Mouse (Mus musculus): Measurements from ENCODE around the gene Trim9. TPM values are rescaled to one million over a fixed set of nuclear protein-coding genes. Genes with fewer than 3 reads are reported as not detected.

The Trim9 gene
- polyA plus RNA-seq, 1 experiment from 2014 or later: 0.43 TPM

DNA sequence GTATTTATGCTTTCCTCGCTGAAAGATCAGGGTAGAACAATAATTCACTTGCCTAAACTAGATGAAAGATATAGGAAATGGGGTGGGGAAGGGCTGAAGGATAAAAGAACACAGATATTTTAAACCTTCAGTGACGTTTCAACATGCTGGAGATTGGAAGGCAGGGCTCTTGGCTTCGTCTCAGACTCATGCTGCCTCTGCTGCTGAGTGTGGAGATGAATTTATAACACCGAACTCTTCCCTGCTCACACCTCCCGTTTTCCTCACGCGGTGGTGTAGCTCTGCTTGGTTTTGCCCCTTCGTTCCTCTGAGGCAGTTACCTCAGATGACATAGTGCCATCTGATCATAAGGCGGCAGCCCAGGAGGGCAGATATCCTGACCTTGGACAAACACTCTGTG lies 21.4 kb upstream of the Trim9 start:
- WGBS: 69% methylated on average over 9 of the region's 9 CpGs
- no peak for TF ChIP-seq EP300 (IDR thresholded peaks at IDR 0.05)
- TF ChIP-seq CTCF (IDR thresholded peaks at IDR 0.05): no peak
- DNase-seq (ENCODE audit: low spot score): no peak

GRCm38 (mm10) chr12:70367326-70368248 lies 20.2 kb upstream of the Trim9 start:
- ATAC-seq: peak; percentile 84

More for the DNA sequence above, 21.4 kb upstream of the Trim9 start:
- Histone ChIP-seq H3K4me3 (ENCODE audit: low read depth, low read length) (no peak overlapping the region), H3K36me3 (ENCODE audit: insufficient read depth, low read length) (no peaks in the 10 kb centered on the region), H3K27me3 (replicated peaks; ENCODE audit: insufficient read depth, low read length) (no peaks in the 10 kb centered on the region), H3K9me3 (ENCODE audit: low read length) (no peaks in the 10 kb centered on the region), H3K4me2 (replicated peaks; ENCODE audit: low read depth, low read length) (no peak overlapping the region), H3K4me1 (ENCODE audit: insufficient read depth, low read depth, low read length) (no peaks in the 10 kb centered on the region), H3K9ac (replicated peaks; ENCODE audit: low read depth) (no peak overlapping the region), H3K27ac (ENCODE audit: low read length) (no peak overlapping the region)
- ATAC-seq: no peak

GRCm38 (mm10) chr12:70363016-70363415 lies 15.6 kb upstream of the Trim9 start:
- Histone ChIP-seq H3K27ac (ENCODE audit: low read length) (no peak overlapping the region), H3K4me1 (ENCODE audit: insufficient read depth, low read depth, low read length) (no peaks in the 10 kb centered on the region), H3K36me3 (ENCODE audit: insufficient read depth, low read length) (no peaks in the 10 kb centered on the region), H3K27me3 (replicated peaks; ENCODE audit: insufficient read depth, low read length) (no peaks in the 10 kb centered on the region), H3K9ac (replicated peaks; ENCODE audit: low read depth) (no peak overlapping the region), H3K4me3 (ENCODE audit: low read depth, low read length) (no peak overlapping the region), H3K4me2 (replicated peaks; ENCODE audit: low read depth, low read length) (no peak overlapping the region), H3K9me3 (ENCODE audit: low read length) (no peaks in the 10 kb centered on the region)
- TF ChIP-seq EP300 (IDR thresholded peaks at IDR 0.05) (no peak), CTCF (IDR thresholded peaks at IDR 0.05) (no peak)
- 26% methylated on average over 4 of the region's 4 CpGs for WGBS
- DNase-seq (ENCODE audit: low spot score) (no peak), ATAC-seq (no peak)

More at GRCm38 (mm10) chr12:70367326-70368248, 20.2 kb upstream of the Trim9 start:
- no peaks in the 10 kb centered on the region for H3K36me3 ChIP-seq (ENCODE audit: insufficient read depth, low read length)
- H3K9ac ChIP-seq (replicated peaks; ENCODE audit: low read depth): no peak overlapping the region
- H3K27me3 ChIP-seq (replicated peaks; ENCODE audit: insufficient read depth, low read length): no peaks in the 10 kb centered on the region
- H3K4me2 ChIP-seq (replicated peaks; ENCODE audit: low read depth, low read length): no peak overlapping the region; the same call in 1 of the 2 replicates
- no peaks in the 10 kb centered on the region for H3K4me1 ChIP-seq (ENCODE audit: insufficient read depth, low read depth, low read length)
- peak; percentile 68 for DNase-seq (ENCODE audit: low spot score)
- no peak overlapping the region for H3K27ac ChIP-seq (ENCODE audit: low read length)
- no peak overlapping the region for H3K4me3 ChIP-seq (ENCODE audit: low read depth, low read length)
- TF ChIP-seq CTCF (IDR thresholded peaks at IDR 0.05) (0 out of 2 replicates have a peak, but pooled peaks have one; percentile 5), EP300 (IDR thresholded peaks at IDR 0.05) (no peak)
- 38% methylated on average over 19 of the region's 19 CpGs for WGBS
- H3K9me3 ChIP-seq (ENCODE audit: low read length): no peaks in the 10 kb centered on the region

DNA sequence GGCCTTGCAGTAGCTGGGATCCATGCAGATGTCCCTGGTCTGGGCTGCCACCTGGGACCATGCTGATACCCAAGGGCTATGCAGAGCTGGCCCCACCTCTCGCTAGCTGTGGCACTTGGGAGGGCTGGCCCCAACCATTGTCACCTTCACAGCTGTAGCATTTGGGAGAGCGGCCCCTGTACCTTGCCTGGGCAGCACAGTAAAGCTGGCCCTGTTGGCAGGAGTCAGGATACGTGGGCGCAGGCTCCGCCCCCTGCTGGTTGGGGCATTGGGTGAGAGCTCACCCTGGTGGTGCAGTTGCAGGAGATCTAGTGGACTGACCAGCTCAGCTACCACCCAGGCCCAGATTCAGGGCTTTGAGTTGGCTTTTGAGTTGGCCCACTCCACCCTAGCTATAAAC lies 12.9 kb upstream of the Trim9 start:
- H3K36me3 ChIP-seq (ENCODE audit: insufficient read depth, low read length): no peaks in the 10 kb centered on the region
- H3K27ac ChIP-seq (ENCODE audit: low read length): no peak overlapping the region
- TF ChIP-seq CTCF (IDR thresholded peaks at IDR 0.05) (peak; percentile 61), EP300 (IDR thresholded peaks at IDR 0.05) (no peak)
- no peak for ATAC-seq
- no peak overlapping the region for H3K4me2 ChIP-seq (replicated peaks; ENCODE audit: low read depth, low read length)
- 81% methylated on average over 5 of the region's 5 CpGs for WGBS
- H3K4me1 ChIP-seq (ENCODE audit: insufficient read depth, low read depth, low read length): no peaks in the 10 kb centered on the region
- no peak for DNase-seq (ENCODE audit: low spot score)
- no peak overlapping the region for H3K4me3 ChIP-seq (ENCODE audit: low read depth, low read length)
- no peaks in the 10 kb centered on the region for H3K27me3 ChIP-seq (replicated peaks; ENCODE audit: insufficient read depth, low read length)
- H3K9ac ChIP-seq (replicated peaks; ENCODE audit: low read depth): no peak overlapping the region
- H3K9me3 ChIP-seq (ENCODE audit: low read length): no peaks in the 10 kb centered on the region

GRCm38 (mm10) chr12:70359443-70359842 lies 12.0 kb upstream of the Trim9 start:
- Histone ChIP-seq H3K4me2 (replicated peaks; ENCODE audit: low read depth, low read length) (no peak overlapping the region), H3K9ac (replicated peaks; ENCODE audit: low read depth) (no peak overlapping the region), H3K27ac (ENCODE audit: low read length) (no peak overlapping the region), H3K36me3 (ENCODE audit: insufficient read depth, low read length) (no peaks in the 10 kb centered on the region), H3K27me3 (replicated peaks; ENCODE audit: insufficient read depth, low read length) (no peaks in the 10 kb centered on the region), H3K4me3 (ENCODE audit: low read depth, low read length) (no peak overlapping the region), H3K4me1 (ENCODE audit: insufficient read depth, low read depth, low read length) (no peaks in the 10 kb centered on the region), H3K9me3 (ENCODE audit: low read length) (no peaks in the 10 kb centered on the region)
- DNase-seq (ENCODE audit: low spot score): no peak
- 73% methylated on average over 13 of the region's 13 CpGs for WGBS
- no peak for ATAC-seq
- no peak for TF ChIP-seq EP300 (IDR thresholded peaks at IDR 0.05)
- no peak for TF ChIP-seq CTCF (IDR thresholded peaks at IDR 0.05)

- no peak overlapping the region for H3K4me3 ChIP-seq (ENCODE audit: low read depth, low read length)
- no peaks in the 10 kb centered on the region for H3K36me3 ChIP-seq (ENCODE audit: insufficient read depth, low read length)
- H3K27ac ChIP-seq (ENCODE audit: low read length): no peak overlapping the region
- no peaks in the 10 kb centered on the region for H3K27me3 ChIP-seq (replicated peaks; ENCODE audit: insufficient read depth, low read length)
- whole genome bisulfite sequencing: 84% methylated on average over 8 of the region's 8 CpGs
- ATAC-seq: no peak
- H3K4me2 ChIP-seq (replicated peaks; ENCODE audit: low read depth, low read length): no peak overlapping the region
- TF ChIP-seq CTCF (IDR thresholded peaks at IDR 0.05) (no peak), EP300 (IDR thresholded peaks at IDR 0.05) (no peak)
- no peaks in the 10 kb centered on the region for H3K9me3 ChIP-seq (ENCODE audit: low read length)
- no peak for DNase-seq (ENCODE audit: low spot score)
- H3K4me1 ChIP-seq (ENCODE audit: insufficient read depth, low read depth, low read length): no peaks in the 10 kb centered on the region
- no peak overlapping the region for H3K9ac ChIP-seq (replicated peaks; ENCODE audit: low read depth)
These were observed 7.5 kb upstream of the Trim9 start for GRCm38 (mm10) chr12:70354926-70355325.

All from lung, postnatal 0 days (tissue).